Mouse (Mus musculus): Measurements from ENCODE around the gene Agap2.

DNA sequence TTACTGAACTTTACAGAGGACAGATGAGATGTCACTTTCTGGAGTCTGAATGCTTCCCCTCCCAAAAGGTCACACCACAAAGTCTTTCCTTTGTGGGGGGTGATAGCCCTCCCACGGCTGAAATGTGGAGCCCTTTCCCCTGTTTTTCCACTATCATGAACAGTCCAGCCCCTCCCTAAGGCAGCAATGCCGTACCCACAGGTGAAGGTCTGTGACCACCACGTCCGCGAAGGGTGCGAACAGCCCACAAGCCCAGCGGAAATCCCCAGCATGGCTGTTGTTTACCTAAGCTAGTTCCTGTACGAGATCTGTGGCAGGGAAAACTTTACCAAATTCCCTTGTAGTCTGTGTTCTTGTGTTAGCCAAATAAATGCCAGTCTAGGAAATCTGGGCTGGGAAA is 66.4 kb downstream of the Agap2 start:
- TF ChIP-seq CTCF (IDR thresholded peaks at IDR 0.05; ENCODE audit: low read depth, low read length) (no peak), POLR2A (IDR thresholded peaks at IDR 0.05; ENCODE audit: borderline replicate concordance, low read depth, low read length) (no peak)

All from bone marrow macrophage, adult 2 months (primary cell).